Mouse (Mus musculus): ENCODE data around the gene Zfp592.
"Not testable (repeated sequence)": the region's sequence is repeated elsewhere in the genome, so short reads cannot be mapped to it uniquely, and the experiment has no call there.

Gene Zfp592

GRCm38 (mm10) chr7:80992980-80993833 is at the start of gene Zfp592:
Gene Zfp592, plus strand, starts transcription at chr7:80993681.
- DNase-seq (ENCODE audit: low spot score): peak; percentile 75

- peak; percentile 97 for DNase-seq (ENCODE audit: low spot score)
These were observed 45.8 kb upstream of the Zfp592 start, which contains the start of gene Sec11a for GRCm38 (mm10) chr7:80947445-80948350. Gene Sec11a, minus strand, starts transcription at chr7:80947780.

GRCm38 (mm10) chr7:80951461-80951860 is 42.0 kb upstream of the Zfp592 start:
- no peak for DNase-seq (ENCODE audit: low spot score)

- no peak for DNase-seq (ENCODE audit: low spot score)
These were observed 41.3 kb upstream of the Zfp592 start for GRCm38 (mm10) chr7:80952140-80952539.

- DNase-seq (ENCODE audit: low spot score): no peak
These were observed 39.2 kb upstream of the Zfp592 start for GRCm38 (mm10) chr7:80954251-80954650.

- DNase-seq (ENCODE audit: low spot score): no peak
These were observed 36.6 kb upstream of the Zfp592 start for GRCm38 (mm10) chr7:80956891-80957290.

- DNase-seq (ENCODE audit: low spot score): no peak
These were observed 34.5 kb upstream of the Zfp592 start for GRCm38 (mm10) chr7:80959003-80959402.

- DNase-seq (ENCODE audit: low spot score): no peak
These were observed 30.7 kb upstream of the Zfp592 start for GRCm38 (mm10) chr7:80962799-80963198.

- DNase-seq (ENCODE audit: low spot score): no peak
These were observed 22.6 kb upstream of the Zfp592 start for GRCm38 (mm10) chr7:80970913-80971312.

GRCm38 (mm10) chr7:80971419-80971818 is 22.1 kb upstream of the Zfp592 start:
- no peak for DNase-seq (ENCODE audit: low spot score)

GRCm38 (mm10) chr7:80972082-80972481 is 21.4 kb upstream of the Zfp592 start:
- DNase-seq (ENCODE audit: low spot score): no peak

- DNase-seq (ENCODE audit: low spot score): not testable (repeated sequence)
These were observed 20.4 kb upstream of the Zfp592 start for GRCm38 (mm10) chr7:80972920-80973637.

- peak; percentile 19 for DNase-seq (ENCODE audit: low spot score)
These were observed 19.9 kb upstream of the Zfp592 start for GRCm38 (mm10) chr7:80973638-80974015.

GRCm38 (mm10) chr7:80980566-80980965 is 12.9 kb upstream of the Zfp592 start:
- DNase-seq (ENCODE audit: low spot score): no peak

- peak; percentile 27 for DNase-seq (ENCODE audit: low spot score)
These were observed 6.9 kb upstream of the Zfp592 start for GRCm38 (mm10) chr7:80986458-80987187.

GRCm38 (mm10) chr7:80987805-80988625 is 5.5 kb upstream of the Zfp592 start:
- no peak for DNase-seq (ENCODE audit: low spot score)

GRCm38 (mm10) chr7:80990276-80990675 is 3.2 kb upstream of the Zfp592 start:
- DNase-seq (ENCODE audit: low spot score): no peak

GRCm38 (mm10) chr7:80991589-80991988 is 1.9 kb upstream of the Zfp592 start:
- DNase-seq (ENCODE audit: low spot score): no peak

- DNase-seq (ENCODE audit: low spot score): no peak
These were observed 1.4 kb upstream of the Zfp592 start for GRCm38 (mm10) chr7:80992063-80992462.

- DNase-seq (ENCODE audit: low spot score): no peak
These were observed 876 bp upstream of the Zfp592 start for GRCm38 (mm10) chr7:80992631-80992979.
